Mouse (Mus musculus) right cerebral cortex, postnatal 10 days (tissue): ENCODE results near the gene Atp5mpl.

Experiments used
- DNase-seq, 2 experiments: peaks; one replicate each; pipeline ENCODE4 v3.0.0; 2021; ENCODE audit warnings: low spot score in 2 of 2

Atp5mpl gene

DNA sequence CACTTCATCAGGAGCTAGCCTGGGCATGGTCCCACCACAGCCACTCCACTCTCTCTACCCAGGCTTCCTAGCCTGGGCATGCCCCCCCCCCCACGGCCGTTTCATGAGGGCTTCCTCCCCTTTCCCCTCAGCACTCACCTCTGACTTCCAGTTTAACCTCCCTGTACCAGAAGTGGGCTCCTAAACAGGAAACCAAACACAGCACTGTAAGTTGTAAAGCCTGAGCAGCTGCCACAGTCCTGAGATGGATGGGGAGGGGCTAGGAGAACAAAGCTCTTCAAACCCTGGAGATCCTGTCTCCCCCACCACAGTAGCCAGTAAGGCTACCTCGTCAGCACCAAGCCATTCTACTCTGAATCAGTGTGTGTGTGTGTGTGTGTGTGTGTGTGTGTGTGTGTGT, 52.7 kb downstream of the Atp5mpl start:
- no peak for DNase-seq

DNA sequence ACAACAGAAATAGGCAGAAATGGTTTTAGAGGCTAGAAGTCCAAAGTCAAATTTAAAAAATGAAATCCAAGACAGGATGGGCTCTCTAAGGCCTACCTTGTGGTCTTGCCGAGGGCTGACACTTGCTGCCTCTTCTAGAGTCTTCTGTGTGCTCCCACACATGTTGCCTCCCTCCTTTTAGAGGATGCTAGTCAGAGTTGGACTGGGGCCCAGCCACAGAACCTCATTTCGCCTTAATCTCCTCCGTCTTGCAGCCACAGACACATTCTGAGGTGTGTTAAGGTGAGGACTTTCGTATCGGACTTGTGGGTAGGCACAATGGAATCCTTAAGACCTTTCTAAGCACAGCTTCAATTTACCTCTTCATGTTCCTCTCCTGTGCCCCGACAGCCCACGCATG, 54.0 kb downstream of the Atp5mpl start:
- DNase-seq = no peak

DNA sequence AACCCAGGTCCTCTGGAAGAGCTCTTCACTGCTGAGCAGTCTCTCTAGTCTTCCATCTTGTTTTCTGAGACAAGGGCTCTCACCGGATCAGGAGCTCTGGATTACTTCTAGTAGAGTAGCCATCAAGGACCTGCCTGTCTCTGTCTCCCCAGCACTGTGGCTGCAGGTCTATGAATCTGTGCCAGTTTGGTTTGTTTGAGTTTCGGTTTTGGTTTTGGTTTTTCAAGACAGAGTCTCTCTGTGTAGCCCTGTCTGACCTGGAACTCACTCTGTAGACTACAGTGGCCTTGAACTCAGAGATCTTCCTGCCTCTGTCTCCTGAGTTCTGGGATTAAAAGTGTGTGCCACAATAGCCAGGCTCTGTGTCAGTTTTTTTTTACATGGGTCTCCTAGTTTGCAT, 55.0 kb downstream of the Atp5mpl start:
- DNase-seq = no peak
